ENCODE assay signal across 19 mouse cellular contexts in genomic region chr1:78647317-78647885, GRCm38 (mm10). TPM values are rescaled to one million over a fixed set of nuclear protein-coding genes. Genes with fewer than 3 reads are reported as not detected.
DNase-seq lines count a peak whose midpoint lies in the region; ATAC-seq and TF ChIP-seq lines count a peak whose summit lies in the region.
"Had no signal": no experiment of that assay in that cellular context is flagged by ENCODE, and none has a peak within 500 bp of the region (broad histone marks: within the 10 kb centered on the region; RNA-seq: fewer than 3 reads in every experiment).

No protein-coding gene starts in this region.

- WGBS in kidney, embryonic 16.5 days = 27% methylated on average over 8 of the region's 8 CpGs
- 30% methylated on average over 8 of the region's 8 CpGs for WGBS in intestine, embryonic 15.5 days
- 20% methylated on average over 8 of the region's 8 CpGs for WGBS in stomach, postnatal 0 days

- no peaks in the 10 kb centered on the region for H3K36me3 ChIP-seq in kidney, embryonic 16.5 days (ENCODE audit: insufficient read depth, low read length)
- no peaks in the 10 kb centered on the region for H3K36me3 ChIP-seq in intestine, embryonic 15.5 days
- H3K36me3 ChIP-seq in stomach, postnatal 0 days (ENCODE audit: control insufficient read depth, insufficient read depth, low read length) = no peaks in the 10 kb centered on the region
- H3K36me3 ChIP-seq: heart, embryonic 13.5 days; neural tube, embryonic 15.5 days had no signal

- no peak for DNase-seq in kidney, adult 9 months
- DNase-seq in urinary bladder, postnatal 14 days (ENCODE audit: low spot score) = peak; percentile 48
- DNase-seq in urinary bladder, postnatal 4 days (ENCODE audit: low spot score in 2 of 2) = no peak
- DNase-seq in stomach, postnatal 0 days (ENCODE audit: low spot score) = peak; percentile 62
- no peak for DNase-seq in thymus, postnatal 10 days (ENCODE audit: low spot score in 2 of 2)
- DNase-seq: adrenal gland, postnatal 25 days; cerebellum, adult 8-10 months; forebrain, postnatal 0 days; kidney, postnatal 4 days; midbrain, embryonic 14.5 days; right cerebral cortex, postnatal 4 days; thymus, adult 18-20 months had no signal

- 0 out of 2 replicates have a peak, but pooled peaks have one; percentile 5 for ATAC-seq in kidney, embryonic 16.5 days (ENCODE audit: low FRiP score, low TSS enrichment)
- ATAC-seq in intestine, embryonic 15.5 days = peak; percentile 88
- peak; percentile 95 for ATAC-seq in stomach, postnatal 0 days (ENCODE audit: low FRiP score, low TSS enrichment)
- no peak for ATAC-seq in erythroid progenitor cell, adult 5-6 weeks (replicated peaks; ENCODE audit: low FRiP score, poor library complexity, severe bottlenecking)
- ATAC-seq: forebrain, postnatal 0 days had no signal

- H3K4me1 ChIP-seq in kidney, embryonic 16.5 days (ENCODE audit: insufficient read depth, low read length) = peaks cover 13% of the 10 kb centered on the region
- H3K4me1 ChIP-seq in intestine, embryonic 15.5 days (replicated peaks) = 0 out of 2 replicates have a peak, but pooled peaks cover 5% of the 10 kb centered on the region
- H3K4me1 ChIP-seq in stomach, postnatal 0 days (replicated peaks; ENCODE audit: control insufficient read depth, insufficient read depth) = no peaks in the 10 kb centered on the region

- no peak overlapping the region for H3K4me3 ChIP-seq in kidney, embryonic 16.5 days (ENCODE audit: low read length)
- H3K4me3 ChIP-seq in intestine, embryonic 15.5 days (replicated peaks) = no peak overlapping the region
- no peak overlapping the region for H3K4me3 ChIP-seq in stomach, postnatal 0 days (ENCODE audit: low read depth, low read length)
- H3K4me3 ChIP-seq: heart, embryonic 13.5 days; myocyte; neural tube, embryonic 15.5 days had no signal

- no peak for TF ChIP-seq EP300 in stomach, postnatal 0 days (optimal IDR thresholded peaks at IDR 0.05)

- TF ChIP-seq CTCF in stomach, postnatal 0 days (IDR thresholded peaks at IDR 0.05; ENCODE audit: low read depth) = no peak

- no peaks in the 10 kb centered on the region for H3K9me3 ChIP-seq in kidney, embryonic 16.5 days (ENCODE audit: low read length)
- no peaks in the 10 kb centered on the region for H3K9me3 ChIP-seq in intestine, embryonic 15.5 days
- no peaks in the 10 kb centered on the region for H3K9me3 ChIP-seq in stomach, postnatal 0 days (ENCODE audit: control insufficient read depth, low read length)
- H3K9me3 ChIP-seq: heart, embryonic 13.5 days; neural tube, embryonic 15.5 days had no signal

- no peak overlapping the region for H3K9ac ChIP-seq in kidney, embryonic 16.5 days (replicated peaks; ENCODE audit: low read length)
- H3K9ac ChIP-seq in intestine, embryonic 15.5 days = no peak overlapping the region
- no peak overlapping the region for H3K9ac ChIP-seq in stomach, postnatal 0 days (ENCODE audit: low read length)
- H3K9ac ChIP-seq: forebrain, postnatal 0 days; heart, embryonic 13.5 days; neural tube, embryonic 15.5 days had no signal

- no peak overlapping the region; the same call in 1 of the 2 replicates for H3K27ac ChIP-seq in kidney, embryonic 16.5 days (ENCODE audit: low read length)
- no peak overlapping the region for H3K27ac ChIP-seq in intestine, embryonic 15.5 days
- peak overlapping the region; percentile 45 for H3K27ac ChIP-seq in stomach, postnatal 0 days (replicated peaks)
- H3K27ac ChIP-seq: heart, embryonic 13.5 days; neural tube, embryonic 15.5 days had no signal

- no peak overlapping the region for H3K4me2 ChIP-seq in kidney, embryonic 16.5 days (replicated peaks; ENCODE audit: low read depth, low read length)
- no peak overlapping the region for H3K4me2 ChIP-seq in intestine, embryonic 15.5 days (replicated peaks)
- H3K4me2 ChIP-seq in stomach, postnatal 0 days (replicated peaks; ENCODE audit: low read depth) = no peak overlapping the region
- H3K4me2 ChIP-seq: heart, embryonic 13.5 days; liver, embryonic 11.5 days; neural tube, embryonic 15.5 days had no signal

- no peaks in the 10 kb centered on the region for H3K27me3 ChIP-seq in kidney, embryonic 16.5 days (ENCODE audit: insufficient read depth, low read length)
- no peaks in the 10 kb centered on the region for H3K27me3 ChIP-seq in intestine, embryonic 15.5 days (replicated peaks)
- no peaks in the 10 kb centered on the region for H3K27me3 ChIP-seq in stomach, postnatal 0 days (ENCODE audit: control insufficient read depth, insufficient read depth, low read length)
- H3K27me3 ChIP-seq: heart, embryonic 13.5 days; neural tube, embryonic 15.5 days had no signal

RNA-seq across cellular contexts. Expression of gene Acsl3, which starts 10.2 kb away (rescaled TPM):
- 75.2 and 79.1 TPM in 2 replicates for polyA plus RNA-seq in kidney, embryonic 16.5 days (2015; fragmentation: Nextera tagmentation; extraction: Ambion mirVana)
- polyA plus RNA-seq in intestine, embryonic 15.5 days (2015; fragmentation: Nextera tagmentation; extraction: Ambion mirVana) = 88.0 and 97.5 TPM in 2 replicates
- 36.9 and 37.7 TPM in 2 replicates for polyA plus RNA-seq in stomach, postnatal 0 days (2015; fragmentation: Nextera tagmentation; extraction: Ambion mirVana)
- total RNA-seq in erythroid progenitor cell, adult 5-6 weeks (2015; ENCODE audit: low replicate concordance) = 2.9 and 4.0 TPM in 2 replicates
- total RNA-seq in erythroid progenitor cell, adult 5-6 weeks (2017; ENCODE audit: low replicate concordance) = 5.6 and 13.5 TPM in 2 replicates

RNA-seq across cellular contexts. Expression of gene Utp14b, which starts 10.4 kb away (rescaled TPM):
- 2.9 and 3.0 TPM in 2 replicates for polyA plus RNA-seq in kidney, embryonic 16.5 days (2015; fragmentation: Nextera tagmentation; extraction: Ambion mirVana)
- 4.0 and 4.1 TPM in 2 replicates for polyA plus RNA-seq in intestine, embryonic 15.5 days (2015; fragmentation: Nextera tagmentation; extraction: Ambion mirVana)
- polyA plus RNA-seq in stomach, postnatal 0 days (2015; fragmentation: Nextera tagmentation; extraction: Ambion mirVana) = 1.3 TPM in 2 replicates
- total RNA-seq in erythroid progenitor cell, adult 5-6 weeks (2015; ENCODE audit: low replicate concordance) = 0.72 and 3.8 TPM in 2 replicates
- total RNA-seq in erythroid progenitor cell, adult 5-6 weeks (2017; ENCODE audit: low replicate concordance) = 2.3 and 2.4 TPM in 2 replicates

Comparison
In these comparisons a context has a peak if more than half of its experiments do, and no peak if none do; other contexts are left out.
1. DNase-seq: peak in urinary bladder, postnatal 14 days (single experiment) and stomach, postnatal 0 days (single experiment); none in kidney, adult 9 months (single experiment), urinary bladder, postnatal 4 days (0 of 2) and thymus, postnatal 10 days (0 of 2).